Mouse (Mus musculus): ENCODE measurements at regions not wholly inside any gene's neighbourhood (a gene's known extent, or its start where the extent isn't known, plus 50 kb on each side); places are given as distances from the start of the nearest gene placed in this dataset.

DNA sequence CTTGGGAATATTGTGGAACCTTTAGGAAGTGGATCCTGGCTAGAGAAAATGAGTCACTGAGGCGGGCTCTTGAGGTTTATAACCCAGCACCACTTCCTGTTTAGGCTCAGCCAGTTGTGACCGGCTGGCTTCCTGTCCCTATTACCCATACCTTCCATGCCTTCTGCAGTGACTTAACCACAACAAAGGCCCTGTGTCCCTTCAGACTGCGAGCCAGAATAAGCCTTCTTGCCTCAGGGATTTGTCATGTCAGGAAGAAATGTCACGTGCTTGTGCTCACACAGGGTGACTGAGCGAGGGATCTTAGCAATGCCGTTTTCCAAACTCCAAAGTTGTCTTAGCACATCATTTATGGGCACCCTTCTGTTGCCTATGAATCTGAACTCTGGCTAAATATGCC, 268.5 kb downstream of the Gadd45g start:
- TF ChIP-seq NELFE (IDR thresholded peaks at IDR 0.05; ENCODE audit: low read depth, low read length) (no peak), TAL1 (IDR thresholded peaks at IDR 0.05; ENCODE audit: low read length) (no peak), HCFC1 (IDR thresholded peaks at IDR 0.05; ENCODE audit: low read depth, low read length) (no peak)
- DNase-seq (ENCODE audit: low read depth, low spot score), result no peak
- no peaks in the 10 kb centered on the region for H3K27me3 ChIP-seq (ENCODE audit: control insufficient read depth in 1 of 2, insufficient read depth in 2 of 2, low read length in 2 of 2)

DNA sequence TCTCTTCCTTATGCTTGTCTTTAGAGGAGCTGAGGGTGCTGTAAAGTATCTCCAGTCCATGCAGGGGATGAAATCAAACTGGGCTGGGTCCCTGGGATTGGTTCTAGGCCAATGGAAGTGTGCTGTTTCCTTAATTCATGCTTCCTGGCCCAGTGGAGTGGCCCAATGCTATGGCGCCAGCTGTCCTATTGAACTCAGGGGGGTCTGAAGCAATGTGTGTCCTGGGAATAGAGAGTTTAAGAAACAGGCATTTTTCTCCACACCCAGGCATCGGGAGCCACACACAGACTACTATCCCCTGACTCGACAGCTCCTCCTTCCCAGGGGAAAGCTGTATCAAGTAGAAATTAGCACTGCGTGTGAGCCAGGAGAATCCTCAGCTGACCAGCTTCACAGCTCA, 269.8 kb downstream of the Gadd45g start:
- H3K9ac ChIP-seq (ENCODE audit: control insufficient read depth, low read depth, low read length, poor library complexity, severe bottlenecking), result no peak overlapping the region
- no peaks in the 10 kb centered on the region for H3K9me3 ChIP-seq (replicated peaks; ENCODE audit: insufficient read depth, low read length)
- H3K79me2 ChIP-seq (ENCODE audit: control insufficient read depth, insufficient read depth, low read length, poor library complexity), result no peaks in the 10 kb centered on the region
- no peaks in the 10 kb centered on the region for H3K36me3 ChIP-seq (ENCODE audit: control insufficient read depth in 1 of 2, insufficient read depth in 2 of 2, low read length in 2 of 2)
- DNase-seq (ENCODE audit: low read depth, low spot score), result no peak
- no peak for TF ChIP-seq JUND (IDR thresholded peaks at IDR 0.05; ENCODE audit: low read depth, low read length)
- TF ChIP-seq ZC3H11A (IDR thresholded peaks at IDR 0.05; ENCODE audit: low read depth, low read length), result no peak
- no peak for TF ChIP-seq ZNF384 (IDR thresholded peaks at IDR 0.05; ENCODE audit: low read depth, low read length)
- no peak for TF ChIP-seq USF1 (IDR thresholded peaks at IDR 0.05; ENCODE audit: low read depth, low read length)
- no peak for TF ChIP-seq CHD2 (IDR thresholded peaks at IDR 0.05; ENCODE audit: low read length)
- TF ChIP-seq POLR2AphosphoS5 (IDR thresholded peaks at IDR 0.05; ENCODE audit: borderline replicate concordance, low read depth, low read length), result no peak
- no peak for TF ChIP-seq TBP (IDR thresholded peaks at IDR 0.05; ENCODE audit: low read depth, low read length)
- no peak for TF ChIP-seq MYB (IDR thresholded peaks at IDR 0.05; ENCODE audit: low read depth, low read length)
- no peaks in the 10 kb centered on the region for H3K27me3 ChIP-seq (ENCODE audit: control insufficient read depth in 1 of 2, insufficient read depth in 2 of 2, low read length in 2 of 2)
- no peak overlapping the region for H3K27ac ChIP-seq (ENCODE audit: control insufficient read depth, low read depth, low read length)
- no peak overlapping the region for H3K4me3 ChIP-seq (ENCODE audit: control insufficient read depth in 1 of 2, insufficient read depth in 1 of 2, low read depth in 2 of 2, low read length in 2 of 2)
- H3K4me1 ChIP-seq (ENCODE audit: control insufficient read depth in 1 of 2, insufficient read depth in 2 of 2, low read length in 2 of 2), result no peaks in the 10 kb centered on the region

More for the DNA sequence above, 268.5 kb downstream of the Gadd45g start:
- no peaks in the 10 kb centered on the region for H3K36me3 ChIP-seq (ENCODE audit: control insufficient read depth in 1 of 2, insufficient read depth in 2 of 2, low read length in 2 of 2)
- H3K79me2 ChIP-seq (ENCODE audit: control insufficient read depth, insufficient read depth, low read length, poor library complexity), result no peaks in the 10 kb centered on the region
- no peak overlapping the region for H3K27ac ChIP-seq (ENCODE audit: control insufficient read depth, low read depth, low read length)
- H3K4me3 ChIP-seq (ENCODE audit: control insufficient read depth in 1 of 2, insufficient read depth in 1 of 2, low read depth in 2 of 2, low read length in 2 of 2), result no peak overlapping the region
- H3K9me3 ChIP-seq (replicated peaks; ENCODE audit: insufficient read depth, low read length), result no peaks in the 10 kb centered on the region
- H3K4me1 ChIP-seq (ENCODE audit: control insufficient read depth in 1 of 2, insufficient read depth in 2 of 2, low read length in 2 of 2), result no peaks in the 10 kb centered on the region
- H3K9ac ChIP-seq (ENCODE audit: control insufficient read depth, low read depth, low read length, poor library complexity, severe bottlenecking), result no peak overlapping the region

DNA sequence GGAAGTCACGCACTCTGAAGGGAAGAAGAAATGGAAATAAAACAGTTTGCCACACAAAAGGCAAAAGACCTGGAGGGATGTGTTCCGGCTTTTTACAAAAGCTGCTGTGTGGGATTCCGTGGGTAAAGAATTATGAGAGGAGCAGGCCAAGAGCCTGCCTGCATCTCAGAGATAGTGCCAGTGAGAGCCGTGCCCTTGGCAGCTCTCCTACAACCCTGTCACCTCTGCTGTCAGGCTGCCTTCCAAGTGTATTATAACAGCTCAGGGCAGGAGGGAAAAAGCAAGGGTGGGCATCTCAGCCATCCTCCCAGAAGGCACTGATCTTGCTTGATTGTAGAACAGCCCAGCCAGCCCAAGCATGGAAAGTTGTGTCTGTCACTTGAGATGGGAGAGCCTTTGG, 270.3 kb downstream of the Gadd45g start:
- DNase-seq (ENCODE audit: low read depth, low spot score), result no peak
- H3K4me3 ChIP-seq (ENCODE audit: control insufficient read depth in 1 of 2, insufficient read depth in 1 of 2, low read depth in 2 of 2, low read length in 2 of 2), result no peak overlapping the region
- H3K27me3 ChIP-seq (ENCODE audit: control insufficient read depth in 1 of 2, insufficient read depth in 2 of 2, low read length in 2 of 2), result no peaks in the 10 kb centered on the region
- no peaks in the 10 kb centered on the region for H3K4me1 ChIP-seq (ENCODE audit: control insufficient read depth in 1 of 2, insufficient read depth in 2 of 2, low read length in 2 of 2)
- no peak overlapping the region for H3K27ac ChIP-seq (ENCODE audit: control insufficient read depth, low read depth, low read length)
- H3K79me2 ChIP-seq (ENCODE audit: control insufficient read depth, insufficient read depth, low read length, poor library complexity), result no peaks in the 10 kb centered on the region
- no peaks in the 10 kb centered on the region for H3K36me3 ChIP-seq (ENCODE audit: control insufficient read depth in 1 of 2, insufficient read depth in 2 of 2, low read length in 2 of 2)
- no peak overlapping the region for H3K9ac ChIP-seq (ENCODE audit: control insufficient read depth, low read depth, low read length, poor library complexity, severe bottlenecking)
- H3K9me3 ChIP-seq (replicated peaks; ENCODE audit: insufficient read depth, low read length), result no peaks in the 10 kb centered on the region
- TF ChIP-seq ETS1 (IDR thresholded peaks at IDR 0.05; ENCODE audit: low read depth, low read length), result no peak
- no peak for TF ChIP-seq TCF12 (IDR thresholded peaks at IDR 0.05; ENCODE audit: low read depth, low read length)
- no peak for TF ChIP-seq KAT2A (conservative IDR thresholded peaks at IDR 0.05; ENCODE audit: low read depth, low read length)
- no peak for TF ChIP-seq POLR2AphosphoS2 (IDR thresholded peaks at IDR 0.05; ENCODE audit: low read length)
- TF ChIP-seq GATA1 (IDR thresholded peaks at IDR 0.05; ENCODE audit: low read depth, low read length), result no peak
- no peak for TF ChIP-seq POLR2A (IDR thresholded peaks at IDR 0.05; ENCODE audit: control insufficient read depth in 1 of 2, insufficient read depth in 1 of 2, low read depth in 1 of 2, low read length in 2 of 2, poor library complexity in 1 of 2)
- TF ChIP-seq USF1 (IDR thresholded peaks at IDR 0.05; ENCODE audit: low read depth, low read length), result no peak

Data from MEL (cell line).